Mouse (Mus musculus): ENCODE results near the gene Lgmn. TPM values are rescaled to one million over a fixed set of nuclear protein-coding genes. Genes with fewer than 3 reads are reported as not detected.

Lgmn gene
- 10 to 100 TPM; 78.1 to 82.0 TPM for total RNA-seq (2021)
- long read RNA-seq, experiment 1, transcript Lgmn-201 (14 exons, 1,990 nt), result major isoform, 222 of 240 reads
- long read RNA-seq, experiment 1, partial matches to known transcripts, result 5 of 240 reads
- long read RNA-seq, experiment 1, other reads (novel, unspliced or antisense), result 12 of 240 reads
- long read RNA-seq, experiment 2, transcript Lgmn-201 (14 exons, 1,990 nt), result major isoform, 189 of 203 reads
- long read RNA-seq, experiment 2, partial matches to known transcripts, result 6 of 203 reads
- long read RNA-seq, experiment 2, other reads (novel, unspliced or antisense), result 5 of 203 reads

- intact Hi-C loops (cut with DNase I), result no loop called here
- DNase-seq, result peak; percentile 97 to 98
Measured at GRCm38 (mm10) chr12:102439632-102440023, at the start of gene Lgmn. Gene Lgmn (minus strand): TSS chr12:102439813.

GRCm38 (mm10) chr12:102484946-102485345 lies 45.3 kb upstream of the Lgmn start:
- no peak for DNase-seq
- intact Hi-C loops (cut with DNase I), result no loop called here

GRCm38 (mm10) chr12:102480481-102480880 lies 40.9 kb upstream of the Lgmn start:
- intact Hi-C loops (cut with DNase I), result no loop called here
- no peak for DNase-seq

- DNase-seq, result no peak
- intact Hi-C loops (cut with DNase I), result no loop called here
Measured at GRCm38 (mm10) chr12:102474411-102474810, 34.8 kb upstream of the Lgmn start.

- intact Hi-C loops (cut with DNase I), result loop anchor here (5.0 kb wide), 1 partner anchor 492 kb away; the partner anchor contains the start of gene Cpsf2
Measured at GRCm38 (mm10) chr12:102468894-102469764, 29.5 kb upstream of the Lgmn start, which contains the start of gene Golga5. Gene Golga5 (plus strand): TSS chr12:102469135.

GRCm38 (mm10) chr12:102468136-102468535 lies 28.5 kb upstream of the Lgmn start:
- no peak for DNase-seq
- intact Hi-C loops (cut with DNase I), result loop anchor here (5.0 kb wide), 1 partner anchor 491 kb away; the partner anchor contains the start of gene Cpsf2

More at GRCm38 (mm10) chr12:102468894-102469764, 29.5 kb upstream of the Lgmn start, which contains the start of gene Golga5:
- peak; percentile 99 for DNase-seq

- intact Hi-C loops (cut with DNase I), result loop anchor here (5.0 kb wide), 1 partner anchor 487 kb away; the partner anchor contains the start of gene Cpsf2
- no peak for DNase-seq
Measured at GRCm38 (mm10) chr12:102464650-102465049, 25.0 kb upstream of the Lgmn start.

GRCm38 (mm10) chr12:102461177-102461576 lies 21.6 kb upstream of the Lgmn start:
- DNase-seq, result no peak
- intact Hi-C loops (cut with DNase I), result loop anchor here (1.0 kb wide), 1 partner anchor 71 kb away; no protein-coding TSS in a partner anchor

GRCm38 (mm10) chr12:102460014-102460413 lies 20.4 kb upstream of the Lgmn start:
- DNase-seq, result no peak
- intact Hi-C loops (cut with DNase I), result no loop called here

GRCm38 (mm10) chr12:102456467-102457193 lies 17.0 kb upstream of the Lgmn start:
- no peak for DNase-seq
- intact Hi-C loops (cut with DNase I), result no loop called here

GRCm38 (mm10) chr12:102453581-102453980 lies 14.0 kb upstream of the Lgmn start:
- intact Hi-C loops (cut with DNase I), result no loop called here
- DNase-seq, result peak; percentile 37 to 40

- DNase-seq, result no peak
- intact Hi-C loops (cut with DNase I), result no loop called here
Measured at GRCm38 (mm10) chr12:102451126-102451851, 11.7 kb upstream of the Lgmn start.

GRCm38 (mm10) chr12:102450437-102450836 lies 10.8 kb upstream of the Lgmn start:
- DNase-seq, result peak; percentile 31 to 49
- intact Hi-C loops (cut with DNase I), result no loop called here

GRCm38 (mm10) chr12:102445436-102445835 lies 5.8 kb upstream of the Lgmn start:
- no peak for DNase-seq

GRCm38 (mm10) chr12:102443676-102444075 lies 4.1 kb upstream of the Lgmn start:
- DNase-seq, result no peak
- intact Hi-C loops (cut with DNase I), result no loop called here

More at GRCm38 (mm10) chr12:102445436-102445835, 5.8 kb upstream of the Lgmn start:
- intact Hi-C loops (cut with DNase I), result loop anchor here (5.0 kb wide), 1 partner anchor 193 kb away; no protein-coding TSS in a partner anchor

- no peak for DNase-seq
- intact Hi-C loops (cut with DNase I), result no loop called here
Measured at GRCm38 (mm10) chr12:102442639-102443038, 3.0 kb upstream of the Lgmn start.

GRCm38 (mm10) chr12:102441141-102441540 lies 1.5 kb upstream of the Lgmn start:
- DNase-seq, result no peak
- intact Hi-C loops (cut with DNase I), result no loop called here

GRCm38 (mm10) chr12:102440551-102440950 lies 938 bp upstream of the Lgmn start:
- intact Hi-C loops (cut with DNase I), result no loop called here
- DNase-seq, result no peak

- intact Hi-C loops (cut with DNase I), result no loop called here
- DNase-seq, result no peak
Measured at GRCm38 (mm10) chr12:102438983-102439631, 506 bp downstream of the Lgmn start.

Data from heart, postnatal 14 days (tissue).